Mouse (Mus musculus) lung, adult 18-20 months (tissue): ENCODE results near the gene Miga2.

ENCODE experiments used
- DNase-seq, 2 experiments: peaks; one replicate each; pipeline ENCODE4 v3.0.0; 2022; ENCODE audit warnings: mixed read lengths in 2 of 2

Miga2 gene

DNA sequence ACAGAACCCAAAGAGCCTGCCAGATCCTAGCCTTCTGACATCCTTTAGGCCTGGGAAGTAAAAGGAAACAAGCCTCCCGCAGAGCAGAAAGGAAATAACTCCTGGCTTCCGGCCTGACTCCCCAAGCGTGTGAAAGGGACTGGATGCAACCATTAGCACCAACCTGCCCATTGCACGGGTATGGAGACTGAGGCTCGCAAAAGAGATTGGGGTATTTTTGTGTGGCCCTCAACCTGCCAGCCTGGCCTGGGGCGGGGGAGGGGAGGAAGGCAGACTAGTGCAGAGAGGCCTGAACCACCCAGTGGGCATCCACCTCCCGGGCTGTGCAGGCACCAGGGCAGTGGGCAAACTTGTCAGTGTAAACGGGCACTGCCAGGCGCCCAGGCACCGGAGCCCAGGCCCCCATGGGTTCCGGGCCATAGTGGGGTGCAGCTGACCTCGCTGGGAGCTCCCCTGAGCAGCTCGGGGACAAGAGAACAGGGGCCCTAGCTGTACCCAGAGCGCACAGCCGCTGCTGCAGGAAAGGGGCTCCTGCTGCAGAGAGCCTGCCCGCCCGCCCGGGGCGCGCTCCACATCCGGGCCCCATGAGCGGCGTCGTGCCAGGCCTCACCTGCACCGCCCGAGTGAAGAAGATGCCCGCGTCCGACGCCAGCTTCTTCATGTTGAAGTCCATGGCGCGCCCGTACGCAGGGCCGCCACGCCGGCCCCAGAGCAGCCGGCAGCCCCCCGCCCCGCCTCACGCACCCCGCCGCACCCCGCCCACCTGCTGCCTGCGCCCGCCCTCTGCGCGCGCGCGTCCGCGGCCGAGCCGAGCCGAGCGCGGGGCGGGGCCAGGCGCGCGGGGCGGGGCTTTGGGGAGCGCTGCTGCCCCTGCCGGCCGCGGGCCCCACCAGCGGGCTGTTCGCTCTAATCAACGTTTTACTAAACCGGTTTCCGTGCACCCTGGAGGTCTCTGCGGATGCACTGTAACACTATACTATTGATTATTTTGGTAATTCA is 5.2 kb upstream of the Miga2 start, which contains the start of gene Sh3glb2:
TSS of gene Sh3glb2 (minus strand) at position 805 of the 999 bp plus-strand sequence.
- peak; percentile 71 to 81 for DNase-seq

DNA sequence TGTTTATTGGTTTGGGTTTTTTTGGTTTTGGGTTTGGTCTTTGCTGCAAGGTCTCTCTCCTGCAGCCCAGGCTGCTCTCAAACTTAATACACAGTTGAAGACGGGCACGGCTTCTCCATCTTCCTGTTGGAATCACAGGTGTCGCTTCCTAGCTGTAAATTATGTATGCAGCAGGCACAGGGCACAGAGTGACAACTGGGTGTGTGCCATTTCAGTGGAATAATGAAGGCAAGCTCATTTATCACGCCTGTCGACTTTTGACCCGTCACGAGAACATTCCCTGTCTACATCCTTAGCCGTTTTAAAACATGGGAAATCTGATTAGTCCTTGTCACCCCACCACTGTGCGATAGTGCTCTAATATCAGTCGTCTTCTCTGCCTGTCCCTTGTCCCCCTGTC is 3.4 kb upstream of the Miga2 start:
- no peak for DNase-seq

- DNase-seq: no peak
These were observed 1.2 kb upstream of the Miga2 start for GRCm38 (mm10) chr2:30362865-30363264.

DNA sequence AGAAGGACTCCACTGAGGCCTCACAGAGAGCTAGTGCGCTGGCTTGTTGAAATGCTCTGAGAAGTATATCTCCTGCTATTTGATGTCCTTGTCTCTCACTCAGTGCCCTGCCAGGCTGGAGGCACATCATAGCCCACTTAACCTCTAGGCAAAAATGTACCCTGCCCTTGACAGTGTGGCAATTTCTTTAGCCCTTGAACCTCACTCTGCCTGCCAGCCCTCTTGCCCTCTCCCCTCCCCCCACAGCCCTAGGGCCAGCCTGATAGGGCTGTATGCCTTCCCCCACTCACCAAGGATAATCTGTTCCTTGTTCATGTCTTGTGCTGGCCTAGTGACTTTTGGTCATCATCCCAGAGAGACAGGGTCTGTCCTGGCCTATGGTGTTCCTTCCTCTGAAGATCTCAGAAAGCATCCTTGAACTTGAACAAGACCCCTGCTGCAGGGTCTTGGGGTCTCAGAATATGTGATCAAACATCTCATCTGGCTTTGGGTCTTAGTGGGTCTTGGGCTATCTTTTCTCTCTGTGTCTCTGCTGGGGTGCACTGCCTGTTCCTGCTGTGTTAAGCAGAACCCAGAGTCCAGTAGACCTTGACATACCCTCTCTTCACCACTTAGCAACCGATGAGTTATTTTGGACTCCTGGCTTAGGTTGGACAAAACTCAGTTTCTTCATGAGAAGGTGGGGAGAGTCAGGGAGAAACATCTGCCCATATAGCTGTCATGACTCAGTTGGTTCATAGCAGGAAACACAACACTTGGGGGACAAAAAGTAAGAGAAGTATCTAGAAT is 1.4 kb downstream of the Miga2 start:
- peak in 1 of 2 experiments; percentile 36 for DNase-seq

GRCm38 (mm10) chr2:30366203-30366602 is 2.2 kb downstream of the Miga2 start:
- DNase-seq: peak in 1 of 2 experiments; percentile 40

- peak; percentile 74 to 82 for DNase-seq
These were observed 7.5 kb downstream of the Miga2 start for GRCm38 (mm10) chr2:30371544-30371943.

- DNase-seq: no peak
These were observed 8.7 kb downstream of the Miga2 start for GRCm38 (mm10) chr2:30372726-30373125.

DNA sequence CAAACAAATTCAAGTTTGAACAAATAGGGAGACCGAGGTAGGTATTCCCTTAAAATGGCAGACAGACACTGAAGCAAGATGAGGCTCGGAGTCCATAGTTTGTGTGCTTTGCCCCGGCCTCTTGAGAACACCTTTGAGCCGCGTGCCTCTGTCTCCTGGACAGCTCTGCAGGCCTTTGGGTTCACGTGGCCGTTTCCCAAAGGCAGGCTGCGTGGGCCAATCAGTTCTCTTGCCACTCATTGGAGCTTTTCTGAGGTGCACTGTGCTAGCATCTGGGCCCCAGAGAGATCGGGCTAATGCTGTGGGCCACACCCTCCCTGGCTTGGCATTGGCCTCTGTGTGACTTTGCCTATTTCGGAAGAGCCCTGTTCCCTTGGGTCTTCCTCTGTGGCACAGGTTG is 11.9 kb downstream of the Miga2 start:
- no peak for DNase-seq

DNA sequence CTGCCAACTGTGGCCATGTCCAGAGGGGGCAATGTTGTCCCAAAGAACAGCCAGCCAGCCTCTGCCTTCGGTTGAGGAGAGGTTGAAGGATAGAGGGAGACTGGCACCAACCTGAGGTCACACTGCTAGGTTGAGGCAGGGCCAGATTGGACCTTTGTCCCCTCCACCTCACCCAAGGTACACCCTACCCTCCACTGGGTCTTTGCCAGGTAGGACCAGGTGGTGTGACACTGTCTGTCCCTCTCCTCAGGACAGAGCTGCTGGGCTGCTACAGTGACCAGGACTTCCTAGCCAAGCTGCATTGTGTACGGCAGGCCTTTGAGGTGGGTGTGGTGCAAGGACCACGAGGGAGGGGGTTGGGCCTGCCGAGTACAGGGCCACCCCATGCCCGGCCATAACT is 13.7 kb downstream of the Miga2 start:
- no peak for DNase-seq

DNA sequence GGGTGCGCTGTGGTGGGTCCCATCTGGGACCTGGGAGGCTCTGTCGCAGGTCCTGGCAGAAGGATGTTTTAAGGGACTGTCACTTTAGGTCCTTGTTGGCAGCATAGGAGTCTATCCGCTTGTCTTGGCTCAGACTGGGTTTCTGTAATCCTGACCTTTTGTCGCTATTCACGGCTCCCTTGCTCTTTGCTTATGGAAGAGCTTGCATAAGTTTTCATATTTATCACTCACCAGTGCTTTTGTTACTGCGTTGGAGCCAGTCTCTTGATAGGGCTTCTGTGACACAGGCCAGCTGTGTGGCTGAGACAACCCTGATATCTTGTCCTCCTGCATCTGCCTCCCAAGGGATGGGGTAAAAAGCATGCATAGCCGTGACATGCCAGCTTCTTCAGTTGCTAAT is 15.3 kb downstream of the Miga2 start:
- DNase-seq: no peak

DNA sequence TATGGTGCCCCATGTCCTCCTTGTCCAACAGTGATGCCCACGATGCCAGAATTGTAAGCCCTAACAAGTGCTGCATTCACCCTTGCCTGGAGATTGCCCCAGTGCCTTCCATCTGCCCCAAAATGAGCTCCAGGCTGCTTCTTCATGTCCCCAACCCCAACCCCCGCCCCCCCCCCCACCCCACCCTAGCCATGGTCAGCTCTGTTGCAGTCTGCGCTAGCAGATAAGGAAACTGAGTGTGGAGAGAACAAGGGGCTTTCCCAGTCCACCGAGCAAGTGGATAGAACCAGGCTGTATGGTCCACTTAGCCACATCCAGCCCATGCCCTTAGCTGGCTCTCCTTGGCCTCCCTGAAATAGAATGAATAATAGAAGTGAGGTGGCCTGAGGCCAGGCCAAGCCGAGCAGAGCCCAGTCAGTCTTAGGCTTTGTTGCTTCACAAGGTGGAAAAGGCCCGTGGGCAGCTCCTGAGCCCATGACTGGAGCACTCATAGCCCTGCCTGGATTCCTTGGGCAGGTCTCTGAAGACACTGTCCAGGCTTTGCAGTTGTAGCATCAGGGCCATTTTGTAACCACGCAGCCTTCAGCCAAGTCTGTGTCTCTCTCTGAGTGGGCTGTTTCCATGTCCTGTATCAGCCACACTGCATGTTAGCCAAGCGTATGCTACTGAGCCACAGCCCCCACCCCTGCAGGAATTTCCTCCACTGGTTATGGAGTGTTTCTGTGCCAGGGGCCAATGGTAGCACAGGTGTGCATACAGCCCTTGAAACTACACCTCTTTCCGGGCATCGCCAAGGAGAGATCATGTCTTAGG is 16.7 kb downstream of the Miga2 start:
- DNase-seq: no peak

- DNase-seq: no peak
These were observed 17.3 kb downstream of the Miga2 start for GRCm38 (mm10) chr2:30381377-30381725.

GRCm38 (mm10) chr2:30384814-30385213 is 20.8 kb downstream of the Miga2 start:
- DNase-seq: no peak

GRCm38 (mm10) chr2:30385591-30385990 is 21.6 kb downstream of the Miga2 start:
- no peak for DNase-seq

GRCm38 (mm10) chr2:30386913-30387312 is 22.9 kb downstream of the Miga2 start:
- DNase-seq: peak in 1 of 2 experiments; percentile 48

GRCm38 (mm10) chr2:30389000-30389399 is 25.0 kb downstream of the Miga2 start:
- DNase-seq: no peak

DNA sequence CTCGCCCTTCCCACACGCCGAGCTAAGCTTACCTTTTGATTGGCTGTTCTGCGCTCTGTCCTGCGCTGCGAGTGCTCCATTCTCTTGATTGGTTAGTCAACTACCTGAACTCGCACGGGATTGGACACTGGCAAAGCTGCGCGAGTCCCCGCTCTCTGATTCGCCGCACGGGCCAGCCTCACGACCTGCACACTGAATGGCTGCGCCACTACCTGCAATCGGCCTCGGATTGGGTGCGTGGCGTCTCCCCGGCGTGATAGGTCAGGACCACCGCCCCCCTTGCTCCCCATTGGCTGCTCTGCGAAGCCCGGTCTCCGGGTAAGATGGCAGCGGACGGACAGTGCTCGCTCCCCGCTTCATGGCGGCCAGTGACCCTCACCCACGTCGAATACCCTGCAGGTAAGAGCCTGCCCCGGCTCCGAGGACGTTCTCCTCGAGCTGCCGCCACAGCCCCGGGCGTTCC is 28.1 kb downstream of the Miga2 start, which contains the start of gene Dolpp1:
TSS of gene Dolpp1 (plus strand) at position 141 of the 463 bp plus-strand sequence.
- peak; percentile 98 to 99 for DNase-seq

- DNase-seq: peak; percentile 93 to 94
These were observed 28.7 kb downstream of the Miga2 start for GRCm38 (mm10) chr2:30392577-30393369.

DNA sequence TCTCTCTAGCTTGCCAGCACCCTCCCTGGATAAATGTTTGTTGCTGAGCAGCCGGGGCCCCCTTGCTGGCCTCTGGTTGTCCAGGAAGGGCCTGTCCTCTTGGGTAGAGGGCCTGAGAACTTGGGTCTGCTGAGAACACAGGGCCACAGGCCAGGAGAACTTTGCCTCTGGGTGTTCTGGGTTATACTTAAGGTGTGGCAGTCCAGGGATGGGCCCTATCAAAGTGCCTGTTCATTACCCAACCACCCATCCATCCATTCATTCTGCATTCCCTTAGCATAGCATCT is 29.3 kb downstream of the Miga2 start:
- no peak for DNase-seq

- peak; percentile 53 to 67 for DNase-seq
These were observed 31.7 kb downstream of the Miga2 start for GRCm38 (mm10) chr2:30395757-30396156.

DNA sequence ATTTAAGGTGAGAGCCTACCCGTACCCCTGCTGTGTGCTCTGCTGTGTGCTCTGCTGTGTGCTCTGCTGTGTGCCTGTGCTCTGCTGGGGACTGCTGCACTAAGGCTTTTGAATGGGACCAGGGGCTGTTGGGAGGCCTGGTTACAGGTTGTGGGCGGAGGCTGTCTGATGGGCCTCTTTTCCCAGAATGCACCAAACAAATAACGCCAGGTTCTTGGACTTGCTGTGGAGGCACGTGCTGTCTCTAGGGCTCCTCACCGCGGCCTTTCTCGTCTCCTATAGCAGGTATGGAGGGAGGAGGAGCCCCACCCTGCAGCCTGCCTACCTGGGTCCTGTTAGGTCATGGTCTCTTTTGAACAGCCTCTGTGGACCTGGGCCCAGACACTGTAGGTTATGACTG is 32.2 kb downstream of the Miga2 start:
- no peak for DNase-seq

DNA sequence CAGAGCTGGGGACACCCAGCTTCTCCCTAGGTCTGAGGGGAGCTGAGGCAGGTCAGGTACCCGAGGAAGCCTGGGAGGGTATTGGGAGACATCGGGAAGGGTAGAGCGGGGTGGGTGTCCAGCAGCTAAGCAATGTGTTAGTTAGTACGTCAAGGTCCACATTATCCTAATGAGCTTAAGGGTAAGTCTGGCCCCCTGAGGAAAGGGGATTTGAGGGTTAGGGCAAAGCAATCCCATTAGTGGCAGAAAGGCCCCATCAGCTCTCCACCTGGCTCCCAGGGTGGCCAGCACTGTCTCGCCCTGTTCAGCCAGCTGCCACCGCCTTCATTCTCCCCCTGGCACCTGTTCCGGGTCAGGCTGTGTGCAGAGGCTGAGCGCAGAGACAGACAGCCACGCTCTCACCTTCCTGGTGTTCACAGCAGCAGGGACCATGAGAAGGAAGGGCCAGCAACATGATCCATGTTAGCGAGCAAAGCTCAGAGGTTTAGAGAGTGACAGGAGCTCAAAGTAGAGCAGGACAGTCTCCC is 34.0 kb downstream of the Miga2 start:
- DNase-seq: no peak
